Mouse (Mus musculus): Measurements from ENCODE around the gene Myrip.
"Not testable (repeated sequence)": the region's sequence is repeated elsewhere in the genome, so short reads cannot be mapped to it uniquely, and the experiment has no call there.

The Myrip gene

GRCm38 (mm10) chr9:120377726-120378125, 76.4 kb downstream of the Myrip start:
- in situ Hi-C loops (cut with MboI, MseI) = no loop called here

DNA sequence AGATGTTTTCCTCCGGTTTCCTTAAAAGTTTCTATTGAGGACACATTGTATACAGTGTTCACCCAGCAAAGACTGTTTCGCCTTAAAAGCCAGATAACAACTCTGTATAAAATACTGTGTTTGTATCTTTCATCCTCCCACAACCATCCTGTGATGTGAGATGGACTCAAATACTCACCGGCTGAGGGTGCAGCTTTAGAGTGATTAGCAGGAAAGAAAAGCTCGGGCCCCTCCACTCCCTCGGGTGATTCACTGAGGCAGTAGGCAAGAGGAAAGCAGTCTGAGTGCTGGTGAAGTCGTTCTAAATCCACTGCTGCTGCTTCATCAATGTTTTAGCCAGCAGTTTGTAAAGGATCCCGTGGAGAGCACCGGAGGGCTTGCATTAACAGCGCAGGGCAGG, 93.9 kb downstream of the Myrip start:
- in situ Hi-C loops (cut with MboI, MseI) = no loop called here

- in situ Hi-C loops (cut with MboI, MseI) = no loop called here
Observed at GRCm38 (mm10) chr9:120396579-120397185, 95.4 kb downstream of the Myrip start.

DNA sequence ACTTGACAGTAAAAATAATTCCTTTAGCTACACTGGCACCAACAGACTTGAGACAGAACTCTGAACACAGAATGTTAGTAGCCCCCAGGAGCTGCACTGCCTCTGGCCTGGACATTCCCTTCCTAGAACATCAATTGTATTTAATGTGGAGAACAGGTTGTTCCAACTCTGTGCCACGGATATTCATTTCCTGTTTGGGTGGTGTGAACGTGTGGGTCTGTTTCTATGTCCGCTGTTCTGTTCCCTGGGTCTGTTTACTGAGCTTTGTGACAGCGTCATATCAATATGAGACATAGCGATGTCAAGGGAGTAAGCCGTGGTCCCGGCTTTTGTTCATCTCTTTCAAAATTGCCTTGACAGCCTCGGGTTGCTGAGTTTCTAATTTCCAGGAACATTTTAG, 97.0 kb downstream of the Myrip start:
- in situ Hi-C loops (cut with MboI, MseI) = no loop called here

DNA sequence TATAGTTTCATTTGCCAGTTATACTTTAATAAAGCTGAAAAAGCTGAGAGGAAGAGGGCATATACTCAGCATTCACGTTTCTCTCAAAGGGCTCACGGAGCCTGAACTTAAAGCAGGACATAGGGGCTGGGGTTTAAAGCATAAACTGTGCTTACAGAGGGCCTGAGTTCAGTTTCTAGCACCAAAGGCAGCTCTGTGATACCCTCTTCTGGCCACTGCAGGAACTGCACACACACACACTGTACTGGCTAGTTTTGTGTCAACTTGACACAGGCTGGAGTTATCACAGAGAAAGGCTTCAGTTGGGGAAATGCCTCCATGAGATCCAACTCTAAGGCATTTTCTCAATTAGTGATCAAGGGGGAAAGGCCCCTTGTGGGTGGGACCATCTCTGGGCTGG, 98.2 kb downstream of the Myrip start:
- in situ Hi-C loops (cut with MboI, MseI) = not testable (repeated sequence)

DNA sequence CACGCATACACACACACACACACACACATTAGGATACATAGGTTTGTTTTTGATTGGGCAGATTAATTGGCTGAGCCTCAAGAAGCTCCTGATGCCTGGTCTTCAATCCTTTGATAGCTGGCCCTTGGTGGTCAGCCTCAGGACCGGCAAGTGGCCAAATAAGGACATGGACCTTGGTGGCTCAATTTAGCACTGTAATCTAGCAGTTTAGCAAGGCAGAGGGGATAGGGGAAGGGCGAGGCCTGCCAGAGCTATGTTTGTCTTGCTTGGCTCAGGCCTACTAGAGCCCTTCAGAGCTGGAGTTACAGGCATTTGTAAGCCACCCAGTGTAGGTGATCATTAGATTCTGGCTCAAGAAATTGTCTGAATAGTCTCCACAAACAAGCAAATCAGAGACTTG, 101.1 kb downstream of the Myrip start:
- in situ Hi-C loops (cut with MboI, MseI) = no loop called here

GRCm38 (mm10) chr9:120403661-120404060, 102.3 kb downstream of the Myrip start:
- in situ Hi-C loops (cut with MboI, MseI) = no loop called here

DNA sequence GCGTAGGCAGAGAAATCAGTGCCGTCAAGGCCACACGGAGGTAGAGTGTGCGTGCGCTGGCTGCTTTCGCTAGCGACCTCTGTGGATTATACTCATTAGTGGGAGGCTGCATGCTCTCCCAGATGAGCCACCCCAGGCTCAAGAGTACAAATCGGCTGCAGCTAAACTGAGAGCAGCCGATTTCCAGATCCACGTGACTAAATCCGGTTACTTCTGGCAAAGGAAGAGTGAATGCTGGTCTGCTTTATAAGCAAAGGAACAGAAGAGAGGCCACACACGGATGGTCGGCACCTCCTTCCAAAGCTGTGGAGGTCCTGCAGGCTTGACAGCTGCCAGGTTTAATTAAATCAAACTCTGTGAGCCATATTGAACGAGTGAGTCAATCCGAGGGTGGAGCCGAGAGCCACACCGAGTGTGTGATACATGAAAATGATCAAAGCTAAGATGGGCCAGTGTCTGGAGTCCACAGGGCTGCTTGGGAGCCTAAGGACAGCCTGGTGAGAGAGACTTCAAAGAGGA, 108.4 kb downstream of the Myrip start:
- in situ Hi-C loops (cut with MboI, MseI) = no loop called here

DNA sequence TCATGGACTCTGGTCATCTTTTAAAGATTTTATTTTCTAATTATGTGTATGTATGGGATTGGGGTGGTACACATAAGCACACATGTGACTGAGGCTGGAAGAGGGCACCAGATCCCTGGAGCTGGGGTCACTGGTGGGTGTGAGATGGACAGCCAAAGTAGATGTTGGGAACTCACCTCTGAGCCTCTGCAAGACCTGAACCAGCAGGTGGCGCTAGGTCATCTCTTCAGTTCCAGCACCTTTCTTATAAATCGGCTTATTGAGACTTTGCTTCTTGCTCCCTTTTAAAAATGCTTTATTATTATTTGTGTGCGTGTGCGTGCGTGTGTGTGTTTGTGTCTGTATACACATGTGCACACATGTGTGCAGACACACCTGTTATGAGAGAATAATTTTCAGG, 109.1 kb downstream of the Myrip start:
- in situ Hi-C loops (cut with MboI, MseI) = no loop called here

GRCm38 (mm10) chr9:120415504-120415903, 114.2 kb downstream of the Myrip start:
- in situ Hi-C loops (cut with MboI, MseI) = no loop called here

DNA sequence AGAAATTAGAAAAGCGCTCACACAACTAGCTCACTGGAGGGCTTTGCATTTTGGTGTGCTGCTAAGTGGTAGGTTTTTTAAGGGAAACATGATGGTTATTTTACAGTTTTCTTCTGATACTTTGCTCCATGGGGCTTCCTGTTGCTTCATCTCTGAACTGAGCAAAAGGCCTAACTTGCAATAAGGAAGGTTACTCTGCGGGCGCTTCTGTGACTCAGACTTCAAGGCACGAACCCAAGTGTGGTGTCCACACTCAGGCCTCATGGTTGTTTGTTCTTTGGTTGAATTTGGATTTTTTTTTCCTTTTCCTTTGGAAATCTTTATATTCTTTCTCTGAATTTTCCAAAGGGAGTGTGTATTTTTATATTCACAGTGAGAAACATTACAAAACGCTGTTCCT, 114.8 kb downstream of the Myrip start:
- in situ Hi-C loops (cut with MboI, MseI) = no loop called here

DNA sequence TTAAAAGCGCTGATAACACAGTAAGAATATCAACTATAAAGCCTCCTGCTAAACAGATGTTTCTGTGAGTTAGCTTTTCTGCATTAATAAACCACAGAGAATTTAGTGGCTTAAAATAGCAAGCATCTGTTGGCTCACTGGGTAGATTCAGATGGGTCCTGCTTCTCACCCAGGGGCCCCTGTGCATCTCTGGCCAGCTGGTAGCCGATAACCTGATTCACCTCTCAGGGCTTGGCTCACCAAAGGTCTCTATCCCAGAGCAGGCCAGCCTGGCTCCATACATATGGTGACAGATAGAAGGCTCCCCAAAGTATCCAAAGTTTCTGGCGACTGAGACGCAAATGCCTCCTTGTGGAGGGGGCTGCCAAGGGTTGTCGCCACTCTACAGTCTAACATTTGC, 115.4 kb downstream of the Myrip start:
- in situ Hi-C loops (cut with MboI, MseI) = no loop called here

DNA sequence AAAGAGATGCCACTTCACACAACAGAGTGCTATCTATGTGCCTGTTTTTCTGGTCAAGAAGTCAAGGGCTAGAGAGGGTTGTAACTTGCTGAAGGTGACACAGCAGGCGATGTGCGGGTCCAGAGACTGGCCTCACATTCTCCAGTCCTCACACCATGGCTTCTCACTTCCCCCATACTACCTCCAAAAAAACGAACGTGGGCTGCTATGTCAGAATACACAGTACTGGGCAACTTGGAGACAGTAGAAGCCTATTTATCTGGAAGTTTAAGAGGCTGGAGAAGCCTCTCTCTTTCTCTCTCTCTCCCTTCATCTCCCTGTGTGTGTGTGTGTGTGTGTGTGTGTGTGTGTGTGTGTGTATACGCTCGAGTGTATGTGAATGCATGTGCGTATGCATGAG, 117.3 kb downstream of the Myrip start:
- in situ Hi-C loops (cut with MboI, MseI) = no loop called here

DNA sequence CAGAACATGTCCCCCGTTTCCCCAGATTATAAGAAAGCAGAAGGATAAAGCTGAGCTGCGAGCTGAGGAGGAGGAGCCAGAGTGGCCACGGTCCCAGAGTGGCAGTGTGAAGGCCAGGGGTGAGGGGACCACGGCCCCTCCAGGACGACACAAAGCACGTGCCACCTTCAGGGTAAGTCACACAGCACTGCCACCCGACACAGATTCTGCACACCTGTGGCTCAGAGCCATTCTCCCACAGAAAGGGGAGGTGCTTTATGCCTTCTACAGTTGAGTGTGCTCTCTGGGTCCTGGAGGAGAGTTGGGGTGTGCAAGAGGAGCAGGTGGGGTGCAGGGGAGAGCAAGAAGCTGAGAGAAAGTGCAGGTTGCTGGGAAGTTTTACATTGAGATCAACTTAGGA, 123.3 kb downstream of the Myrip start:
- in situ Hi-C loops (cut with MboI, MseI) = loop anchor here (10.0 kb wide), 1 partner anchor 170 kb away; no protein-coding TSS in a partner anchor

GRCm38 (mm10) chr9:120425768-120426167, 124.5 kb downstream of the Myrip start:
- in situ Hi-C loops (cut with MboI, MseI) = loop anchor here (10.0 kb wide), 1 partner anchor 169 kb away; no protein-coding TSS in a partner anchor

DNA sequence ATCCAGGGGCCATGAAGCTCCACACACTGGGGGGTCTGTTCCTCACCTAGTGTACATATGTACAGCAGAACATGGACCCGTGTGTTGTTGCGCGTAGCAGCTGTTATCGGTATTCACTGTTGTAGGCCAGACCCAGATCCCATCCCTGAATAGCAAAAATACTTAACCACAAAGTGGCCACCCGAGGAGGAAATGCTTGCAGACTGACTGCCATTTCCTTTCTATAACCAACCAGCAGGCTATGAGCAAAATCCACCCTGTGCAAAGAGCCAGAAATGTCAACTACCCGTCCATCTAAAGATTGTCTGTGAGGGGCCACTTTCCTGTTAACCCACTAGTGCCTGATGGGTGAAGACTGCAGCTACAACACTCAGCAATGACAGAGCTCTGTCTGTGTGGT, 126.9 kb downstream of the Myrip start:
- in situ Hi-C loops (cut with MboI, MseI) = loop anchor here (10.0 kb wide), 1 partner anchor 167 kb away; no protein-coding TSS in a partner anchor

DNA sequence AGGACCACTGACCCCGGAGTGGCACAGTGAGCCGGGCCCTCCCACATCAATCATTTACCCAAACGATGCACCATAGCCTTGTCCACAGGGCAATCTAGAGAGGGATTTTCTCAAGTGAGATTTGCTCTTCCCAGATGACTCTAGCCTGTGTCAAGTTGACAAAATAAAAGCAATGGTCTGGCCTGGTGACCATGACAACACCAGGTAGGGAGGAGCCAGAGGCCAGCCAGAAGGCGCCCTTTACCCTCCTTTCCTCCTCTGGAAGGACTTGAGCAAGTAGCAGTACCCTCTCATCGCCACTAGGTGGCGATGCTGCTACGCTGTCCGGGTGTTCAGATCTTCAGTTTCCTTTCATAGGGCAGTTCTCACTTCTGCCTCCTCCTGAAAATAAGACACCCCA, 132.4 kb downstream of the Myrip start:
- in situ Hi-C loops (cut with MboI, MseI) = loop anchor here (10.0 kb wide), 1 partner anchor 51 kb away; no protein-coding TSS in a partner anchor

DNA sequence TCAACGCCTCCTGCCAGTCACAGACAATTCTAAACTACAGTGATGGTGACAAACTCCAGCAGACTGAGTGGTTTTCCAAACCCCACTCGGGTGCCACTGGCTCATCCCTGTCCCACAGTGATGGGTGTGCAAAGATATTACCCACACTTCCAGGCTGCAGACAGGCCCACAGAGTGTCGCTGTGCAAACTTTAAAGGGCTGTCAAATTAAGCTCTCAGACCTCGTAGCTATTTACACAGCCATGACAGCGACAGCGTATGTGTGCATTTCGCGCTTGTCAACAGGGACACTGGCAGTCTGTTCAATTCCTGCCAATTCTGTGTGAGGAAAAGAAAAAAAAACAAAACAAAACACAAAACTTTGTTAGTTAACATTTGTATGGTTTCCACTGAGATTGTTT, 134.5 kb downstream of the Myrip start:
- in situ Hi-C loops (cut with MboI, MseI) = loop anchor here (10.0 kb wide), 1 partner anchor 49 kb away; no protein-coding TSS in a partner anchor

DNA sequence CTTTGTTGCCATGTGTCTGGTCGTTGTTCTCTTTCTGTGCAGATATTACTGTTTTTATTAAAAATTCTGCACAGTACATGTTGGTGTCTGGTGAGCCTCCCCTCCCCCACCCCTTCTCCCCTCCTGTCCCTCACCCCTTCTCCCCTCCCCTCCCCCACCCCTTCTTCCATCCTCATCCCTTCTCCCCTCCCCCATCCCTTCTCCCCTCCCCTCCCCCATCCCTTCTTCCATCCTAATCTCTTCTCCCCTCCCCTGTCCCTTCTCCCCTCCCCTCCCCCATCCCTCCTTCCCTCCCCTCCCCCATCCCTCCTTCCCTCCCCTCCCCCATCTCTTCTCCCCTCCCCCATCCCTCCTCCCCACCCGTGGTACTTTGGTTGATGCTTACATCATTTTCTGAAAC, 135.5 kb downstream of the Myrip start:
- in situ Hi-C loops (cut with MboI, MseI) = loop anchor here (10.0 kb wide), 1 partner anchor 48 kb away; no protein-coding TSS in a partner anchor

DNA sequence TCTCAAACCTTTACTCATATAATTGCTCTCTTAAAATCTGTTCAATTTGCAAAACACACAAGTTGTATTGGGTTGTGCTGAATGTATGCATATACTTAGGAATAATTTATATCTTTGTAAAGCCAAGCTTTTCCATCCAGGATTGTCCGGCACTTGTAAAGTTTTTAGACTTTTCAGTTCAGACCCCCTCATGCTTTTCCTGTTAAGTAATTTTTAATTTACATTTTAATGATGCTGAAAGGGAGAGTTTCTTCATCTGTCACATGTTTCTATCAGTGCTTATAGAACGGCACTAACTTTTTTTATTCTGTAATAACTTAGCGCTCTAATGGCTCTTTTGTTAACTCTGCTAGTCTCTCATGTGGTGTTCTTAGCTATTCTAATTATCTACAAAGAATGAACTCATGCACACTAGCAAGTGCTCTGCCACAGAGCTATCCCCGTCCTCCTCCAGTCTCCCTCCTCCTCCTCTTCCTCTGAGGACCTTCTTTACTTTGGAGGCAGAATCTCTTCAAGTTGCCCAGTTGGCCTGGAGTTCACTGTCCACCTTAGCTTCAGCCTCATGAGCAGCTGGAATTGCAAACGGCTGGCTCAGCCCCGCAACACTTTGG, 136.1 kb downstream of the Myrip start:
- in situ Hi-C loops (cut with MboI, MseI) = loop anchor here (10.0 kb wide), 1 partner anchor 47 kb away; no protein-coding TSS in a partner anchor

DNA sequence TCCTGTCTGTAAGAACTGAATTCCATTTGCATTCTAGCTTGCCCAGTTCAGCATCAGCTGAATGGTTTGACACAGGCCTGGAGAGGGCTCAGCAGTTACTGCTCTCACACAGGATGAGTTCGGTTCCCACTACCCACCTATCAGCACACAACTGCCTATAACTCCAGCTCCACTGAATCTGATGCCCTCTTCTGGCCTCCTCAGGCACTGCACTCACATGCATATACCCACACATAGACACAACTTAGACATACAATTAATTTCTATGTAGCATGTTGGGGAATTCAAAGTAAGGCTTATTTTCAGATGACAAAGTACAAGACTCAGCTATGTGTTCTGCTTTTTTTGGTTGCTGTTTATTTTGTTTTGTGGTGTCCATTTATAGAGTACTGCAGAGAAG, 137.0 kb downstream of the Myrip start:
- in situ Hi-C loops (cut with MboI, MseI) = loop anchor here (10.0 kb wide), 1 partner anchor 46 kb away; no protein-coding TSS in a partner anchor

- in situ Hi-C loops (cut with MboI, MseI) = loop anchor here (10.0 kb wide), 1 partner anchor 46 kb away; no protein-coding TSS in a partner anchor
Observed at GRCm38 (mm10) chr9:120438781-120439180, 137.5 kb downstream of the Myrip start.

- in situ Hi-C loops (cut with MboI, MseI) = no loop called here
Observed at GRCm38 (mm10) chr9:120444642-120445041, 143.3 kb downstream of the Myrip start.
